Mouse (Mus musculus) embryonic facial prominence, embryonic 12.5 days (tissue): Measurements from ENCODE around the gene Spon2. TPM values are rescaled to one million over a fixed set of nuclear protein-coding genes. Genes with fewer than 3 reads are reported as not detected.

Source experiments
- ATAC-seq: fragments of 200-750 bp; cut with Nextera tagmentation; 2 replicates; pipeline ENCODE4 v1.8.0; 2017; ENCODE audit not compliant: insufficient number of reproducible peaks, insufficient read depth, low FRiP score, low TSS enrichment
- H3K27ac ChIP-seq: fragments of 300-500 bp; sonication (generic); 2 replicates; pipeline ENCODE4 v1.5.1; 2016; ENCODE audit warnings: mild to moderate bottlenecking
- H3K27me3 ChIP-seq: fragments of 300-500 bp; sonication (generic); 2 replicates; pipeline ENCODE4 v1.6.1; 2016; ENCODE audit warnings: mild to moderate bottlenecking, moderate library complexity
- H3K36me3 ChIP-seq: fragments of 300-500 bp; sonication (generic); 2 replicates; pipeline ENCODE4 v1.6.1; 2016; ENCODE audit warnings: mild to moderate bottlenecking
- H3K4me1 ChIP-seq: fragments of 300-500 bp; sonication (generic); 2 replicates; pipeline ENCODE4 v1.6.1; 2016
- H3K4me2 ChIP-seq: fragments of 300-500 bp; sonication (generic); replicated peaks from 2 replicates; pipeline ENCODE4 v1.6.1; 2016; ENCODE audit warnings: mild to moderate bottlenecking, moderate library complexity
- H3K4me3 ChIP-seq: fragments of 300-500 bp; sonication (generic); 2 replicates; pipeline ENCODE4 v1.5.1; 2016; ENCODE audit warnings: mild to moderate bottlenecking
- H3K9ac ChIP-seq: fragments of 300-500 bp; sonication (generic); 2 replicates; pipeline ENCODE4 v1.6.1; 2016; ENCODE audit warnings: mild to moderate bottlenecking, moderate library complexity
- H3K9me3 ChIP-seq: fragments of 300-500 bp; sonication (generic); 2 replicates; pipeline ENCODE4 v1.6.1; 2016; ENCODE audit warnings: mild to moderate bottlenecking, moderate library complexity
- WGBS: fragments of 180-500 bp; shearing (Covaris S2); methylation state at CpG from one replicate; pipeline ENCODE4 v1.1.7; 2016; 5-methylcytosine and 5-hydroxymethylcytosine counted together
- polyA plus RNA-seq: library from polyadenylated mRNA; unstranded; fragments of >200 nt; fragmentation: Nextera tagmentation; extraction: Ambion mirVana; gene quantifications from 2 replicates; pipeline ENCODE4 v1.2.1, GENCODE M21; 2016

Spon2 gene
- polyA plus RNA-seq, result 5.9 and 6.8 TPM in 2 replicates

- Histone ChIP-seq H3K9ac (no peak within 1 kb of the TSS), H3K27ac (no peak within 1 kb of the TSS), H3K9me3 (no peaks in the 10 kb centered on the region), H3K27me3 (no peaks in the 10 kb centered on the region), H3K4me2 (no peak within 1 kb of the TSS), H3K4me3 (no peak within 1 kb of the TSS), H3K4me1 (peaks cover 30% of the 10 kb centered on the region), H3K36me3 (no peaks in the 10 kb centered on the region)
- 19% methylated on average over 4 of the region's 5 CpGs for WGBS
- ATAC-seq, result no peak
Measured at GRCm38 (mm10) chr5:33218081-33218480, at the start of gene Spon2. Gene Spon2 (minus strand): TSS chr5:33218455.

GRCm38 (mm10) chr5:33254416-33254815, 36.2 kb upstream of the Spon2 start:
- ATAC-seq, result no peak
- 90% methylated on average over 5 of the region's 5 CpGs for WGBS

GRCm38 (mm10) chr5:33248186-33248585, 29.9 kb upstream of the Spon2 start:
- Histone ChIP-seq H3K4me2 (no peak overlapping the region), H3K36me3 (peaks cover 76% of the 10 kb centered on the region), H3K4me3 (no peak overlapping the region), H3K27me3 (no peaks in the 10 kb centered on the region), H3K9ac (no peak overlapping the region), H3K27ac (no peak overlapping the region), H3K9me3 (no peaks in the 10 kb centered on the region), H3K4me1 (no peaks in the 10 kb centered on the region)
- ATAC-seq, result no peak
- 84% methylated on average over 12 of the region's 12 CpGs for WGBS

More at GRCm38 (mm10) chr5:33254416-33254815, 36.2 kb upstream of the Spon2 start:
- no peak overlapping the region for H3K4me2 ChIP-seq
- H3K27me3 ChIP-seq, result no peaks in the 10 kb centered on the region
- no peaks in the 10 kb centered on the region for H3K9me3 ChIP-seq
- no peaks in the 10 kb centered on the region for H3K4me1 ChIP-seq
- peaks cover 98% of the 10 kb centered on the region for H3K36me3 ChIP-seq
- no peak overlapping the region for H3K9ac ChIP-seq
- no peak overlapping the region for H3K4me3 ChIP-seq
- no peak overlapping the region for H3K27ac ChIP-seq

GRCm38 (mm10) chr5:33247387-33247786, 29.1 kb upstream of the Spon2 start:
- H3K4me2 ChIP-seq, result no peak overlapping the region
- no peak overlapping the region for H3K4me3 ChIP-seq
- H3K4me1 ChIP-seq, result no peaks in the 10 kb centered on the region
- ATAC-seq, result no peak
- H3K27ac ChIP-seq, result no peak overlapping the region
- H3K9ac ChIP-seq, result no peak overlapping the region
- peaks cover 70% of the 10 kb centered on the region for H3K36me3 ChIP-seq
- no peaks in the 10 kb centered on the region for H3K9me3 ChIP-seq
- H3K27me3 ChIP-seq, result no peaks in the 10 kb centered on the region
- 90% methylated on average over 2 of the region's 2 CpGs for WGBS

- no peaks in the 10 kb centered on the region for H3K9me3 ChIP-seq
- H3K4me2 ChIP-seq, result no peak overlapping the region
- no peak overlapping the region for H3K4me3 ChIP-seq
- no peak overlapping the region for H3K27ac ChIP-seq
- H3K36me3 ChIP-seq, result peaks cover 61% of the 10 kb centered on the region
- 84% methylated on average over 3 of the region's 3 CpGs for WGBS
- no peak for ATAC-seq
- H3K27me3 ChIP-seq, result no peaks in the 10 kb centered on the region
- H3K9ac ChIP-seq, result no peak overlapping the region
- H3K4me1 ChIP-seq, result no peaks in the 10 kb centered on the region
Measured at GRCm38 (mm10) chr5:33245701-33246100, 27.4 kb upstream of the Spon2 start.

- no peak for ATAC-seq
- 57% methylated on average over 5 of the region's 5 CpGs for WGBS
- no peak overlapping the region for H3K4me2 ChIP-seq
- H3K9ac ChIP-seq, result no peak overlapping the region
- H3K4me3 ChIP-seq, result no peak overlapping the region
- no peak overlapping the region for H3K27ac ChIP-seq
- no peaks in the 10 kb centered on the region for H3K4me1 ChIP-seq
- H3K36me3 ChIP-seq, result peaks cover 49% of the 10 kb centered on the region
- H3K27me3 ChIP-seq, result no peaks in the 10 kb centered on the region
- H3K9me3 ChIP-seq, result no peaks in the 10 kb centered on the region
Measured at GRCm38 (mm10) chr5:33244377-33244920, 26.2 kb upstream of the Spon2 start.

- no peak overlapping the region for H3K27ac ChIP-seq
- no peaks in the 10 kb centered on the region; the same call in 1 of the 2 replicates for H3K4me1 ChIP-seq
- no peaks in the 10 kb centered on the region for H3K9me3 ChIP-seq
- no peaks in the 10 kb centered on the region for H3K27me3 ChIP-seq
- peaks cover 8% of the 10 kb centered on the region for H3K36me3 ChIP-seq
- H3K4me3 ChIP-seq, result no peak overlapping the region
- no peak overlapping the region for H3K4me2 ChIP-seq
- WGBS, result 71% methylated on average over 3 of the region's 3 CpGs
- ATAC-seq, result no peak
- no peak overlapping the region for H3K9ac ChIP-seq
Measured at GRCm38 (mm10) chr5:33239934-33240333, 21.7 kb upstream of the Spon2 start.

- Histone ChIP-seq H3K36me3 (peaks cover 8% of the 10 kb centered on the region), H3K9ac (no peak overlapping the region), H3K4me2 (no peak overlapping the region), H3K9me3 (no peaks in the 10 kb centered on the region), H3K27ac (no peak overlapping the region), H3K4me1 (peaks cover 4% of the 10 kb centered on the region), H3K4me3 (no peak overlapping the region), H3K27me3 (no peaks in the 10 kb centered on the region)
- ATAC-seq, result no peak
- WGBS, result 81% methylated on average over 3 of the region's 3 CpGs
Measured at GRCm38 (mm10) chr5:33239111-33239714, 21.0 kb upstream of the Spon2 start.

GRCm38 (mm10) chr5:33238256-33238645, 20.0 kb upstream of the Spon2 start:
- H3K9ac ChIP-seq, result no peak overlapping the region
- ATAC-seq, result no peak
- 44% methylated on average over 3 of the region's 3 CpGs for WGBS
- peaks cover 5% of the 10 kb centered on the region for H3K4me1 ChIP-seq
- no peak overlapping the region for H3K27ac ChIP-seq
- no peak overlapping the region for H3K4me3 ChIP-seq
- H3K4me2 ChIP-seq, result no peak overlapping the region
- H3K9me3 ChIP-seq, result no peaks in the 10 kb centered on the region
- no peaks in the 10 kb centered on the region for H3K27me3 ChIP-seq
- H3K36me3 ChIP-seq, result peaks cover 8% of the 10 kb centered on the region

- ATAC-seq, result no peak
- H3K27ac ChIP-seq, result no peak overlapping the region
Measured at GRCm38 (mm10) chr5:33237600-33238255, 19.5 kb upstream of the Spon2 start.

GRCm38 (mm10) chr5:33234391-33235031, 16.3 kb upstream of the Spon2 start:
- WGBS, result 66% methylated on average over 13 of the region's 13 CpGs
- Histone ChIP-seq H3K27ac (no peak overlapping the region), H3K9me3 (no peaks in the 10 kb centered on the region), H3K4me2 (no peak overlapping the region), H3K4me3 (no peak overlapping the region), H3K27me3 (no peaks in the 10 kb centered on the region), H3K4me1 (peaks cover 5% of the 10 kb centered on the region), H3K36me3 (no peaks in the 10 kb centered on the region), H3K9ac (no peak overlapping the region)
- ATAC-seq, result no peak

More at GRCm38 (mm10) chr5:33237600-33238255, 19.5 kb upstream of the Spon2 start:
- Histone ChIP-seq H3K4me3 (no peak overlapping the region), H3K9me3 (no peaks in the 10 kb centered on the region), H3K36me3 (peaks cover 8% of the 10 kb centered on the region), H3K4me1 (peaks cover 5% of the 10 kb centered on the region), H3K27me3 (no peaks in the 10 kb centered on the region), H3K9ac (no peak overlapping the region), H3K4me2 (no peak overlapping the region)
- WGBS, result 86% methylated on average over 11 of the region's 11 CpGs

GRCm38 (mm10) chr5:33232791-33233190, 14.5 kb upstream of the Spon2 start:
- H3K9ac ChIP-seq, result no peak overlapping the region
- WGBS, result 77% methylated on average over 5 of the region's 5 CpGs
- H3K36me3 ChIP-seq, result no peaks in the 10 kb centered on the region
- H3K4me1 ChIP-seq, result peaks cover 12% of the 10 kb centered on the region
- ATAC-seq, result no peak
- no peaks in the 10 kb centered on the region for H3K27me3 ChIP-seq
- H3K9me3 ChIP-seq, result no peaks in the 10 kb centered on the region
- no peak overlapping the region for H3K4me3 ChIP-seq
- H3K27ac ChIP-seq, result no peak overlapping the region
- no peak overlapping the region for H3K4me2 ChIP-seq
